Mouse (Mus musculus) G1E (cell line): ENCODE results near the gene Cspg4. TPM values are rescaled to one million over a fixed set of nuclear protein-coding genes. Genes with fewer than 3 reads are reported as not detected.

Experiments
- ATAC-seq: 2 replicates; pipeline ENCODE4 v1.8.0; 2016; ENCODE audit warnings: mild to moderate bottlenecking; ENCODE audit not compliant: insufficient number of reproducible peaks, poor library complexity, low FRiP score, severe bottlenecking; ENCODE audit errors: extremely low read depth
- DNase-seq: peaks from one replicate; pipeline ENCODE4 v3.0.0; 2012; ENCODE audit warnings: low spot score
- H3K27me3 ChIP-seq: 2 replicates; pipeline ENCODE4 v1.6.1; 2012; ENCODE audit warnings: mild to moderate bottlenecking, low read length, inconsistent platforms; ENCODE audit not compliant: insufficient read depth
- H3K36me3 ChIP-seq: replicated peaks from 2 replicates; pipeline ENCODE3; 2012; ENCODE audit warnings: mild to moderate bottlenecking, inconsistent platforms
- H3K4me1 ChIP-seq: 2 replicates; pipeline ENCODE4 v1.6.1; 2012; ENCODE audit warnings: low read depth, low read length, inconsistent platforms, mixed read lengths; ENCODE audit not compliant: insufficient read depth
- H3K4me3 ChIP-seq: 2 replicates; pipeline ENCODE4 v1.5.1; 2012; ENCODE audit warnings: low read depth, mild to moderate bottlenecking, inconsistent platforms, low read length, moderate library complexity, mixed read lengths
- H3K9me3 ChIP-seq: replicated peaks from 2 replicates; pipeline ENCODE4 v1.6.1; 2012; ENCODE audit warnings: inconsistent platforms
- CTCF ChIP-seq: IDR thresholded peaks from 2 replicates; pipeline ENCODE4 v1.5.1; 2012; ENCODE audit warnings: low read depth, low read length, inconsistent platforms, mixed read lengths
- GATA1 ChIP-seq: IDR thresholded peaks from 2 replicates; pipeline ENCODE4 v1.6.1; 2012; ENCODE audit warnings: borderline replicate concordance, low read length, inconsistent platforms, mixed read lengths
- GATA2 ChIP-seq: IDR thresholded peaks from 2 replicates; pipeline ENCODE4 v1.6.1; 2012; ENCODE audit warnings: low read depth, low read length, inconsistent platforms, borderline replicate concordance
- POLR2AphosphoS5 ChIP-seq: IDR thresholded peaks from 2 replicates; pipeline ENCODE4 v1.6.1; 2012; ENCODE audit warnings: low read depth, low read length, inconsistent platforms; ENCODE audit not compliant: insufficient replicate concordance
- TAL1 ChIP-seq: conservative IDR thresholded peaks from 2 replicates; pipeline ENCODE4 v1.6.1; 2012; ENCODE audit warnings: low read depth, low read length, inconsistent platforms, mixed read lengths
- polyA plus RNA-seq: library from polyadenylated mRNA; stranded (reverse); fragments of >175 nt; gene quantifications from 2 replicates; pipeline ENCODE4 v1.2.3, GENCODE M21; 2012
- total RNA-seq, 2 experiments: library from RNA; stranded (forward) in 1 of 2; stranded (reverse) in 1 of 2; fragments of 200-1000 nt in 1 of 2; fragments of >200 nt in 1 of 2; fragmentation: Nextera tagmentation in 1 of 2; gene quantifications; 2 replicates each; pipeline ENCODE4 v1.2.3; 2014 to 2017

Cspg4 gene
- total RNA-seq (2014; fragmentation: Nextera tagmentation) (not detected in 2 replicates), total RNA-seq (2017) (0.12 and 0.16 TPM in 2 replicates), polyA plus RNA-seq (not detected in 2 replicates)

- no peak within 1 kb of the TSS for H3K4me3 ChIP-seq
- no peak for TF ChIP-seq TAL1
- no peak for TF ChIP-seq CTCF
- no peak for TF ChIP-seq GATA1
- no peak for TF ChIP-seq GATA2
- TF ChIP-seq POLR2AphosphoS5 = no peak
These were observed at the start of gene Cspg4 for GRCm38 (mm10) chr9:56864832-56865231. Gene Cspg4 (plus strand): TSS chr9:56865033.

GRCm38 (mm10) chr9:56824900-56825299 is 39.9 kb upstream of the Cspg4 start:
- DNase-seq (no peak), ATAC-seq (no peak)
- no peaks in the 10 kb centered on the region for H3K36me3 ChIP-seq
- H3K27me3 ChIP-seq = peaks cover 13% of the 10 kb centered on the region
- TF ChIP-seq GATA1 (no peak), GATA2 (no peak), CTCF (no peak), POLR2AphosphoS5 (no peak), TAL1 (no peak)
- no peaks in the 10 kb centered on the region for H3K9me3 ChIP-seq
- no peaks in the 10 kb centered on the region for H3K4me1 ChIP-seq
- H3K4me3 ChIP-seq = no peak overlapping the region

More at GRCm38 (mm10) chr9:56864832-56865231, at the start of gene Cspg4:
- peaks cover 49% of the 10 kb centered on the region for H3K27me3 ChIP-seq
- ATAC-seq (no peak), DNase-seq (no peak)
- no peaks in the 10 kb centered on the region for H3K4me1 ChIP-seq
- no peaks in the 10 kb centered on the region for H3K9me3 ChIP-seq
- H3K36me3 ChIP-seq = no peaks in the 10 kb centered on the region

- Histone ChIP-seq H3K4me3 (no peak overlapping the region), H3K4me1 (no peaks in the 10 kb centered on the region), H3K27me3 (peaks cover 18% of the 10 kb centered on the region), H3K36me3 (no peaks in the 10 kb centered on the region), H3K9me3 (no peaks in the 10 kb centered on the region)
- DNase-seq (no peak), ATAC-seq (no peak)
- no peak for TF ChIP-seq GATA2
- no peak for TF ChIP-seq TAL1
- no peak for TF ChIP-seq GATA1
- no peak for TF ChIP-seq CTCF
- no peak for TF ChIP-seq POLR2AphosphoS5
These were observed 39.2 kb upstream of the Cspg4 start for GRCm38 (mm10) chr9:56825476-56826213.

- TF ChIP-seq POLR2AphosphoS5 (no peak), CTCF (no peak), GATA2 (no peak), GATA1 (no peak), TAL1 (no peak)
These were observed 36.7 kb upstream of the Cspg4 start for GRCm38 (mm10) chr9:56828146-56828545.

GRCm38 (mm10) chr9:56828841-56829240 is 36.0 kb upstream of the Cspg4 start:
- Histone ChIP-seq H3K36me3 (no peaks in the 10 kb centered on the region), H3K9me3 (no peaks in the 10 kb centered on the region), H3K4me1 (no peaks in the 10 kb centered on the region), H3K4me3 (no peak overlapping the region), H3K27me3 (peaks cover 19% of the 10 kb centered on the region)
- ATAC-seq (no peak), DNase-seq (no peak)
- no peak for TF ChIP-seq GATA2
- no peak for TF ChIP-seq POLR2AphosphoS5
- TF ChIP-seq CTCF = no peak
- TF ChIP-seq TAL1 = no peak
- TF ChIP-seq GATA1 = no peak

More at GRCm38 (mm10) chr9:56828146-56828545, 36.7 kb upstream of the Cspg4 start:
- Histone ChIP-seq H3K4me3 (no peak overlapping the region), H3K9me3 (no peaks in the 10 kb centered on the region), H3K27me3 (peaks cover 19% of the 10 kb centered on the region), H3K36me3 (no peaks in the 10 kb centered on the region), H3K4me1 (no peaks in the 10 kb centered on the region)
- ATAC-seq = no peak
- DNase-seq = no peak

GRCm38 (mm10) chr9:56830162-56830561 is 34.7 kb upstream of the Cspg4 start:
- ATAC-seq (no peak), DNase-seq (no peak)
- H3K36me3 ChIP-seq = no peaks in the 10 kb centered on the region
- H3K27me3 ChIP-seq = peaks cover 19% of the 10 kb centered on the region
- no peaks in the 10 kb centered on the region for H3K9me3 ChIP-seq
- no peak overlapping the region for H3K4me3 ChIP-seq
- TF ChIP-seq GATA2 = no peak
- no peaks in the 10 kb centered on the region for H3K4me1 ChIP-seq
